Mouse (Mus musculus) liver, embryonic 13.5 days (tissue): Measurements from ENCODE around the gene Tgfbr2. TPM values are rescaled to one million over a fixed set of nuclear protein-coding genes. Genes with fewer than 3 reads are reported as not detected.

Experiments used
- ATAC-seq: fragments of 200-750 bp; cut with Nextera tagmentation; 2 replicates; pipeline ENCODE4 v1.8.0; 2017; ENCODE audit warnings: low read depth, mild to moderate bottlenecking, moderate number of reproducible peaks, moderate library complexity
- DNase-seq: peaks from one replicate; pipeline ENCODE4 v3.0.0; 2022
- H3K27ac ChIP-seq: fragments of 300-500 bp; sonication (generic); 2 replicates; pipeline ENCODE4 v1.5.1; 2015; ENCODE audit warnings: moderate library complexity, mild to moderate bottlenecking, inconsistent platforms
- H3K27me3 ChIP-seq: fragments of 300-500 bp; sonication (generic); 2 replicates; pipeline ENCODE4 v1.6.1; 2015; ENCODE audit warnings: mild to moderate bottlenecking, inconsistent platforms
- H3K36me3 ChIP-seq: fragments of 300-500 bp; sonication (generic); 2 replicates; pipeline ENCODE4 v1.6.1; 2015; ENCODE audit warnings: mild to moderate bottlenecking, inconsistent platforms
- H3K4me1 ChIP-seq: fragments of 300-500 bp; sonication (generic); replicated peaks from 2 replicates; pipeline ENCODE4 v1.6.1; 2015; ENCODE audit warnings: inconsistent platforms
- H3K4me2 ChIP-seq: fragments of 300-500 bp; sonication (generic); 2 replicates; pipeline ENCODE4 v1.6.1; 2015; ENCODE audit warnings: inconsistent platforms, mild to moderate bottlenecking, moderate library complexity
- H3K4me3 ChIP-seq: fragments of 300-500 bp; sonication (generic); replicated peaks from 2 replicates; pipeline ENCODE4 v1.5.1; 2015; ENCODE audit warnings: mild to moderate bottlenecking, inconsistent platforms
- H3K9ac ChIP-seq: fragments of 300-500 bp; sonication (generic); 2 replicates; pipeline ENCODE4 v1.6.1; 2015; ENCODE audit warnings: mild to moderate bottlenecking, inconsistent platforms
- H3K9me3 ChIP-seq: fragments of 300-500 bp; sonication (generic); replicated peaks from 2 replicates; pipeline ENCODE4 v1.6.1; 2016; ENCODE audit warnings: inconsistent platforms
- WGBS: fragments of 180-500 bp; shearing (Covaris S2); methylation state at CpG from one replicate; pipeline ENCODE4 v1.1.7; 2015; ENCODE audit not compliant: insufficient replicate concordance; 5-methylcytosine and 5-hydroxymethylcytosine counted together
- polyA plus RNA-seq: library from polyadenylated mRNA; unstranded; fragments of >200 nt; fragmentation: Nextera tagmentation; extraction: Ambion mirVana; gene quantifications from 2 replicates; pipeline ENCODE4 v1.2.1, GENCODE M21; 2015

Gene Tgfbr2
- polyA plus RNA-seq, 1 experiment from 2014 or later: 4.0 TPM

DNA sequence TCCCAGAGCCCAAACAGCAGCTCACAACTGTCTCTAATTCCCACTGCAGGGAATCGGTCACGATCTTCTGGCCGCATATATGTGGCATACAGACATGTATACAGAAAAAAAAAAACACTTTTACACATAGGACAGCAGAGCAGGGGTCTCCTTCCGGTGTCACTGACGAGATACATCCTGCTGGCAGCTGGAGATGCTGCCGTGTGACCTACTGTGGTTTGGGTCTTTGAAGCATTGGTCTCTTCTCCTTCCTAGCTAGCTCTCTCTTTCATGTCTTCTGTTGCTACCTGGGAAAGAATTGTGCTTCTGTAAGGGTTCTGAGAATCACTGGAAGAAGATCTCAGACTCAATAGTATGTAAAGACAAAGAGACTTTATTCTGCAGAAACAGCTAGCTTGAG, 39.1 kb upstream of the Tgfbr2 start:
- no peak overlapping the region for H3K9ac ChIP-seq
- H3K27me3 ChIP-seq: no peaks in the 10 kb centered on the region
- H3K9me3 ChIP-seq: no peaks in the 10 kb centered on the region
- ATAC-seq (no peak), DNase-seq (no peak)
- no peak overlapping the region for H3K4me3 ChIP-seq
- H3K27ac ChIP-seq: no peak overlapping the region
- H3K4me1 ChIP-seq: no peaks in the 10 kb centered on the region
- H3K4me2 ChIP-seq: no peak overlapping the region
- no peaks in the 10 kb centered on the region for H3K36me3 ChIP-seq
- WGBS: 67% methylated on average over 6 of the region's 6 CpGs

DNA sequence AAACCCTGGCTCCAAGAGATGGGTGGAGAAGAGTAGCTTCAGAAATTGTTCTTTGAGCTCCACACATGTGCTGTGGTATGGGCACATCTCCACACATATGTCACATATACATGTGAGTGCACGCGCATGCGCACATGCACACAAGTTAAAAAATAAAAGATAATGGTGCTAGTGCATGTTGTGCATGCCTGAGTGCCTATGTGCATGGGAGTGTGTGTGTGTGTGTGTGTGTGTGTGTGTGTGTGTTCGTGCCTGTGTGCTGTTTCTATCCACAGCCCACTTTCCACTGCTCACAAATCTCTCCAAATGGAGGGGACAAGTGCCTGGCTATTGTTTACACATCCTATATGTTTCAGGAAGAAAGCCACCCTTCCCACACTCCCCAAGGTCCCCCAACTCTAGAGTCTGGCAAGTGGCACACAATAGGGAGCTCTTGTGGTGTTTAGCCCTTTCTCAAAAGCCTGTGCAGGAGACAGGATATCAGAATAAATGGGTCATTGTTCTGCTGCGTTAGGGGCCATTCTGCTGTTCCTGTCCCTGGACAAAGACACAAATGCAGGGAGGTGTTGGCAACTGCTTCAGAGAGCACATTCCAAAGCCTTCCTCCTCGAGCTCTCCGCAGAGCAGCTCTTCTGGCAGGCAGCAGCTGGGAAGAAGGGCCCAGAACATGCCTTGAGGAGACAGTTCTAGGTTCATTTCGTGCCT, 37.9 kb upstream of the Tgfbr2 start:
- Histone ChIP-seq H3K9ac (no peak overlapping the region), H3K27me3 (no peaks in the 10 kb centered on the region), H3K4me1 (no peaks in the 10 kb centered on the region), H3K27ac (no peak overlapping the region), H3K4me2 (no peak overlapping the region), H3K9me3 (no peaks in the 10 kb centered on the region), H3K36me3 (no peaks in the 10 kb centered on the region), H3K4me3 (no peak overlapping the region)
- DNase-seq (no peak), ATAC-seq (no peak; the same call in 1 of the 2 replicates)
- WGBS: 72% methylated on average over 8 of the region's 8 CpGs

DNA sequence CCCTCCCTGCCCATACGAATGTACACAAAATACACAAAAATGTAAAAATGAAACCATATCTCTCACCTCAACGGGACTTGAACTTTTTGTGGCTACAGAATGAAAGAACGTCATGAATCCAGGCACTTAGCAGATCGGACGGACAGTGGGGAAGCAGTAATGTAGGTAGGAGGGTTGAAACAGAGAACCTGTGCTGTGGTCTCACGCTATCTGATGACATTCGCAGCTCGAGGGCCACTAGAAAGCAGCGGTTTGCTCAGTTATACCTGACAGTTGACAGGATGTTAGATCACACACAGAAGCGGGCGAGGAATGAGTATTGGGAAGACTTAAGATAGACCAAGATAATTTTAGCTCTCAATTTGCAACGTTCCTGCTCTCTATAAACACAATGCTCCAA, 36.9 kb upstream of the Tgfbr2 start:
- H3K27ac ChIP-seq: no peak overlapping the region
- ATAC-seq: no peak
- WGBS: 48% methylated on average over 12 of the region's 12 CpGs

DNA sequence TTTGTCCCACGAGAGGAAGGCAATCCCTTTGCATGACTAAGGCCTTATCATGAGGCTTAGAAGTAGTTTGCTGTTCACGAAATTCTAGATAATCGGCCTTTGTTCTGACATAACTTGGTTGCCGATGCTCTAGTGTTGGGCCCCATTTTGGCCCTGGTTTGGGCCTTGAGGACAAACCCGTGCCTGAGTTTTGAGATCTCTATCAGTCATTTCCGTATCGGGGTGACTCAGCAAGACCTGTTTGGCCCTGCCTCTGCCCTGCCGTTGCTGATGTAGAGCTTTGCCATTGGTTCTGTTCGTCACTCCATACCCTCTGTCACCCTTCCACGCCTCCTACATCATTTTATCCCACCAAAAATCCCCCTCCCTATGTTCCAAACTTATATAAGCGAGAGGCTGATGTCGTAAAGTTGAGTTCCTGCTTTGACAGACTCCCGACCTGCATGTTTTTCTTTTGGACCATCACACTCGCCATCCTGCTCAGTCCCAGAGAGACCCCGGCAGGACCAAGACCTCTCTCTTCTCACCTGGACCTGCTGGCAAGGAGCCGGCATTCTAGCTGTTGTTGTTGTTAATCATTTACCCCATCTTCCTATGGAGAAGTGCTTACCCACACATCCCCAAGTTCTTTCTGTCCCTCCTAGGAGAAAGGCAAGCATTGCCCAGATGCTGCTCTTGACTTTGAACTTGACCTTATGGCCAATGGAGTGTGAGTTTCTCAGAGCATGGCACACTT, 33.2 kb upstream of the Tgfbr2 start:
- Histone ChIP-seq H3K27ac (no peak overlapping the region), H3K27me3 (no peaks in the 10 kb centered on the region), H3K4me2 (no peak overlapping the region), H3K9me3 (no peaks in the 10 kb centered on the region), H3K9ac (no peak overlapping the region), H3K4me1 (no peaks in the 10 kb centered on the region), H3K36me3 (no peaks in the 10 kb centered on the region), H3K4me3 (no peak overlapping the region)
- DNase-seq (no peak), ATAC-seq (no peak)
- 61% methylated on average over 16 of the region's 16 CpGs for WGBS

More for the DNA sequence above, 36.9 kb upstream of the Tgfbr2 start:
- Histone ChIP-seq H3K4me2 (no peak overlapping the region), H3K4me3 (no peak overlapping the region), H3K9ac (no peak overlapping the region), H3K36me3 (no peaks in the 10 kb centered on the region), H3K4me1 (no peaks in the 10 kb centered on the region), H3K27me3 (no peaks in the 10 kb centered on the region), H3K9me3 (no peaks in the 10 kb centered on the region)
- no peak for DNase-seq

DNA sequence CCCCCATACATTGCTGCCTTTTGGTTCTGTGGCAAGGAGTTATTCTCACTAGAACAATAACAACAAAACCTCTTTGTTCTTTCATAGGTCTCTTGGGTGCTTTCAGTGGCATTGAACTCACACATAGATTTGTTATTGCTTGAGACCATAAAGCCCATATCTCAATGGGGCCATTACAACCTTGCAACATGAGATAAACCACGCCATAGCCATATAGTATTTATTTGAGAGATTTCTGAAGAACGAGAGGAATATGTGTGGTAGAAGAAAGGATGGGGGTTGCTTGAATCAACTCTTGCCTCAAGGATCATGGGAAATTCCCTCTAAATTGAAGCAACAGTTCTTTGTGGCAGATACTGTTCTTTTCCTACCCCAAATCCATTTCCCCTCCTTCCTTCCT, 31.7 kb upstream of the Tgfbr2 start:
- H3K27ac ChIP-seq: no peak overlapping the region
- H3K4me2 ChIP-seq: no peak overlapping the region
- H3K4me1 ChIP-seq: no peaks in the 10 kb centered on the region
- no peaks in the 10 kb centered on the region for H3K36me3 ChIP-seq
- no peaks in the 10 kb centered on the region for H3K9me3 ChIP-seq
- WGBS: 45% methylated on average over 2 of the region's 2 CpGs
- DNase-seq (no peak), ATAC-seq (no peak)
- H3K4me3 ChIP-seq: no peak overlapping the region
- H3K9ac ChIP-seq: no peak overlapping the region
- H3K27me3 ChIP-seq: no peaks in the 10 kb centered on the region

DNA sequence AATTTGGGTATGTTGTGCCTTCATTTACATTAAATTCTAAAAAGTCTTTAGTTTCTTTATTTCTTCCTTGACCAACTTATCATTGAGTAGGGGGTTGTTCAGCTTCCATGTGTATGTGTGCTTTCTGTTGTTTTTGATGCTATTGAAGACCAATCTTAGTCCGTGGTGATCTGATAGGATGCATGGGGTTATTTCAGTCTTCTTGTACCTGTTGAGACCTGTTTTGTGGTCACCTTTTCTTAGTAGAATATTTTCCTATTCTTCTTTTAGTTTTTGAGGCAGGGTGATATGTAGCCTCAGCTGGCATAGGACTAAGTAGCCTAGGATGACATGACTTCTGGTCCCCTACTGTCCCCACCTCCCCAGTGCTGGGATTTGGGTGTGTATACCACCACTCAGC, 28.5 kb upstream of the Tgfbr2 start:
- H3K9me3 ChIP-seq: no peaks in the 10 kb centered on the region
- H3K4me1 ChIP-seq: no peaks in the 10 kb centered on the region
- no peak for ATAC-seq
- no peak overlapping the region for H3K4me3 ChIP-seq
- no peak overlapping the region for H3K9ac ChIP-seq
- no peaks in the 10 kb centered on the region for H3K27me3 ChIP-seq
- DNase-seq: no peak
- no peaks in the 10 kb centered on the region for H3K36me3 ChIP-seq
- H3K4me2 ChIP-seq: no peak overlapping the region
- H3K27ac ChIP-seq: no peak overlapping the region
- WGBS: 63% methylated on average over 1 of the region's 1 CpGs

DNA sequence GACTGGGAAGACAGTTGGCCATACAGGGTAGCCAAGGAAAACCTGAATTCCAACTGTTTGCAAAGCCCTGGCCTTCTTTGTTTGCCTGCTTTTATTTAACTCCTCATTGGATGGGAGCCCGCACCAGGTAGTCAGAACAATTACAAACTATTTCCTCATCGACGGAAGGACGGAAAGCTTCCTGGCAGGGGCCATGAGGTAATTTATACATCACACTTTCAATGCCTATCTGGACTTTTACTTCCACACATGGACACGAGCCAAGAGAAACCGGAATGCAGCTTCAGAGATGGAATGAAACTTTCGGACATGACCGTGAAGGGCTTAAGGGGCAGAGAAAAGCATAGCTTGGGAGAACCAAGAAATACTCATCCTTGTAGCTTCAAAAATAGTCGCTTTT, 24.0 kb upstream of the Tgfbr2 start:
- Histone ChIP-seq H3K27me3 (no peaks in the 10 kb centered on the region), H3K4me1 (peaks cover 4% of the 10 kb centered on the region; the same call in 1 of the 2 replicates), H3K9ac (no peak overlapping the region), H3K27ac (no peak overlapping the region), H3K9me3 (no peaks in the 10 kb centered on the region), H3K4me3 (no peak overlapping the region), H3K36me3 (no peaks in the 10 kb centered on the region), H3K4me2 (no peak overlapping the region)
- no peak for DNase-seq
- WGBS: 66% methylated on average over 9 of the region's 9 CpGs
- no peak for ATAC-seq

DNA sequence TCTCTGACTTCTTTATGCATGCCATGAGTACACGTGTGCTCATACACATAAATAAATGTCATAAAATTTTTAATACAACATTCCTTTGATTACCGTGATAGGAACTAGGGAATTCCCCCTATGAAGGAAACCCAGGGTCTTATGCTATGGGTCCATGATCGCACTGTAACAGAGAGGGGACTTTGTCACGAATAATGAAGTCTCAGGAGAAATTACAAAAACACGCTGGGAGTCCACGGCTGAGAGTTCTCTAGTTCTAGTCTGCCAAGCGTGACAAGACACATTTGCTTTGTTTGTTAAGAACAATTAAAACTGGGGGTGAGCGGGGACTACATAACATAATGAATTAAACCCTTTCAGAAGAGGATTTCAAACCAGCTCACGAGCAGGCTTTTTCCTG, 23.3 kb upstream of the Tgfbr2 start:
- ATAC-seq (no peak), DNase-seq (no peak)
- WGBS: 72% methylated on average over 9 of the region's 9 CpGs
- no peaks in the 10 kb centered on the region for H3K9me3 ChIP-seq
- H3K9ac ChIP-seq: no peak overlapping the region
- no peak overlapping the region for H3K27ac ChIP-seq
- H3K4me1 ChIP-seq: peaks cover 11% of the 10 kb centered on the region
- no peak overlapping the region for H3K4me3 ChIP-seq
- H3K4me2 ChIP-seq: no peak overlapping the region
- no peaks in the 10 kb centered on the region for H3K27me3 ChIP-seq
- no peaks in the 10 kb centered on the region for H3K36me3 ChIP-seq

DNA sequence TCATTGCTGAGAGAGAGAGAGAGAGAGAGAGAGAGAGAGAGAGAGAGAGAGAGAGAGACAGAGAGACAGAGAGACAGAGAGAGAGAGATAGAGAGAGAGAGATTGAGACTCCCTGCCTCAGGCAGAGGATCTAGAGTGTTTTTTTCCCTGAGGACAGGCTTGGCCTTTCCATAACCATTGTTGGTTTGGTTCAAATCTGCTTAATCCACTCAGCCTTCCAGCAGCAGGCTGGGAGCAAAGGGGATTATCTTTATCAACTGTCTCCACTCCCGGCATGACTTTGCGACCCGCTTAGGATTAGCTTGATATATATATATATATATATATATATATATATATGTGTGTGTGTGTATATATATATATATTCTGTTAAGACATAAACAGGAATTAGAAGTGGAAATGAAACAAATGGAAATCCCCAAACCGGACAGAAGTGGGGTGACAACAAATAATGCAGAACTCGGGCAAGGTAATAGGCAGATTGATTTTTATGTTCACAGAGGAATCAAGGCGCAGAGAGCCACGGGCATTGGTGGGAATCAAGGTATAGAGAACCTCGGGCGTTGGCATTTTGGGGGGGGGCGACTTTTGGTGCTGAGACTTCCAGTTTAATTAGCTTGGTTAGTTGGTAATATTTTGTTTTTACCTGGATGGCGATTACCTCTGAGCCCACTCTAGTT, 22.5 kb upstream of the Tgfbr2 start:
- no peak overlapping the region for H3K9ac ChIP-seq
- H3K4me1 ChIP-seq: peaks cover 15% of the 10 kb centered on the region
- DNase-seq: no peak
- H3K9me3 ChIP-seq: no peaks in the 10 kb centered on the region
- ATAC-seq: no peak
- H3K4me3 ChIP-seq: no peak overlapping the region
- no peak overlapping the region for H3K27ac ChIP-seq
- H3K4me2 ChIP-seq: no peak overlapping the region
- WGBS: 76% methylated on average over 11 of the region's 11 CpGs
- H3K27me3 ChIP-seq: no peaks in the 10 kb centered on the region
- H3K36me3 ChIP-seq: no peaks in the 10 kb centered on the region

DNA sequence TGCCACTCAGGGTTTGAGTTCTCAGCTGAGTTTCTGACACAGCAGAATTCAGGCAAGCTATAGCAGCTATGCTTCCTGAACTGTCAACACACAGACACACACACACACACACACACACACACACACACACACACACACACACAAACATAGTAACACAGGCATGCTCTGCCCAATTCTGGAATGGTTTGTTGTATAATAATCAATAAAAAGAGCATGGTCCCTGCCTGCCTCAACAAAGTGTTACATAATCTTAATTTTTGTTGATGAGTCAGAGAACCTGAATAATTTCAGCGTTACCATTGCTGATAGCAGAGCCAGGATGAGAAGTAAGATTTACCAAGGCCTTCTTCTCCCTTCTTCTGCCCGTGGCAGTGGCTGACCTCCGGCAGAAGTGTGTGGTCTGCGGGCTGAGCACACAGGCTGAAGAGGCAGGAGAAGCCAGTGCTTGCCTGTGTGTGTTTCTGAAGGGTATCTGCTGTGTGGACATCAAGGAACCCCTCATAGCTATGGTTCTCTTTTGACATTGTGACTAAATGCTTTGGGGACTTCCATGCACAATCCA, 18.8 kb upstream of the Tgfbr2 start:
- H3K4me1 ChIP-seq: peaks cover 15% of the 10 kb centered on the region
- no peaks in the 10 kb centered on the region for H3K9me3 ChIP-seq
- H3K4me2 ChIP-seq: no peak overlapping the region
- 38% methylated on average over 4 of the region's 4 CpGs for WGBS
- H3K27ac ChIP-seq: no peak overlapping the region
- DNase-seq (no peak), ATAC-seq (no peak)
- H3K36me3 ChIP-seq: no peaks in the 10 kb centered on the region
- no peak overlapping the region for H3K9ac ChIP-seq
- no peak overlapping the region for H3K4me3 ChIP-seq
- H3K27me3 ChIP-seq: no peaks in the 10 kb centered on the region

DNA sequence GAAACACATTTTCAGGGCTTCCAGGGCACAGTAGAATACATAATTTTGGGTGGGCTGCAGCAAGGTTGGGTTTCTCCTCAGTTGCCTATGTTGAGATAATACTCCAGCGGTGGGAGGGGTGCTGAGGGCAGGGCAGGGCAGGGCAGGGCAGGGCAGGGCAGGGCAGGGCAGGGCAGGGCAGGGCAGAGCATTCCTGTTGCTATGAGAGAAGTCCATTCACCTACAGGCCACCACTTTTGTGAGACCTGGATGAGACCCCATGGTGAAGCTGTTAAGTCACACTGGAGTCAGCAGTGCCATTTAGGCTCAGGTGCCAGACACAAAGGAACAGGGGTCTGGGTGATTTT, 18.3 kb upstream of the Tgfbr2 start:
- H3K27ac ChIP-seq: no peak overlapping the region
- DNase-seq: no peak
- no peak overlapping the region for H3K4me2 ChIP-seq
- no peak for ATAC-seq
- no peak overlapping the region for H3K4me3 ChIP-seq
- H3K27me3 ChIP-seq: no peaks in the 10 kb centered on the region
- peaks cover 15% of the 10 kb centered on the region for H3K4me1 ChIP-seq
- H3K36me3 ChIP-seq: no peaks in the 10 kb centered on the region
- H3K9ac ChIP-seq: no peak overlapping the region
- 25% methylated on average over 1 of the region's 1 CpGs for WGBS
- H3K9me3 ChIP-seq: no peaks in the 10 kb centered on the region
